Comparison of ENCODE assay signal across 10 mouse cellular contexts in genomic region chr7:129794276-129794675, GRCm38 (mm10).
"Had no signal": no experiment of that assay in that cellular context is flagged by ENCODE, and none has a peak within 500 bp of the region (broad histone marks: within the 10 kb centered on the region; RNA-seq: fewer than 3 reads in every experiment).

No protein-coding gene starts in this region.

- H3K4me2 ChIP-seq: liver, embryonic 13.5 days; midbrain, embryonic 13.5 days; stomach, embryonic 15.5 days had no signal

- H3K36me3 ChIP-seq: limb, embryonic 10.5 days; liver, embryonic 13.5 days; midbrain, embryonic 13.5 days; stomach, embryonic 15.5 days had no signal

- H3K4me1 ChIP-seq: liver, embryonic 13.5 days had no signal

- H3K9me3 ChIP-seq: limb, embryonic 10.5 days; liver, embryonic 13.5 days; midbrain, embryonic 13.5 days; stomach, embryonic 15.5 days had no signal

- H3K4me3 ChIP-seq: left cerebral cortex, adult 2 months; limb, embryonic 10.5 days; liver, embryonic 13.5 days; midbrain, embryonic 13.5 days; stomach, embryonic 15.5 days had no signal

- ATAC-seq: liver, postnatal 0 days; midbrain, embryonic 13.5 days had no signal

- H3K27me3 ChIP-seq: liver, embryonic 13.5 days; stomach, embryonic 15.5 days had no signal

- H3K27ac ChIP-seq: left cerebral cortex, adult 2 months; limb, embryonic 10.5 days; liver, embryonic 13.5 days; midbrain, embryonic 13.5 days had no signal

- DNase-seq: kidney, adult 8-10 months; liver, embryonic 13.5 days; liver, postnatal 0 days; right cerebral cortex, postnatal 14 days; thymus, adult 2 months; thymus, postnatal 25 days had no signal

- H3K9ac ChIP-seq: liver, embryonic 13.5 days; liver, postnatal 0 days; midbrain, embryonic 13.5 days; stomach, embryonic 15.5 days had no signal
